Mouse (Mus musculus): Measurements from ENCODE around the gene Upf3b.
"Not testable (repeated sequence)": the region's sequence is repeated elsewhere in the genome, so short reads cannot be mapped to it uniquely, and the experiment has no call there.

Upf3b gene

GRCm38 (mm10) chrX:37110193-37110880 lies at the start of gene Upf3b:
TSS of gene Upf3b (minus strand) at chrX:37110322.
- DNase-seq (ENCODE audit: low read depth, low spot score): peak; percentile 96

GRCm38 (mm10) chrX:37157839-37158238 lies 47.7 kb upstream of the Upf3b start:
- DNase-seq (ENCODE audit: low read depth, low spot score): no peak

- no peak for DNase-seq (ENCODE audit: low read depth, low spot score)
These were observed 34.8 kb upstream of the Upf3b start for GRCm38 (mm10) chrX:37144954-37145353.

GRCm38 (mm10) chrX:37144498-37144897 lies 34.4 kb upstream of the Upf3b start:
- DNase-seq (ENCODE audit: low read depth, low spot score): not testable (repeated sequence)

GRCm38 (mm10) chrX:37141732-37142131 lies 31.6 kb upstream of the Upf3b start:
- no peak for DNase-seq (ENCODE audit: low read depth, low spot score)

- DNase-seq (ENCODE audit: low read depth, low spot score): peak; percentile 84
These were observed 16.7 kb upstream of the Upf3b start, which contains the start of gene Nkap for GRCm38 (mm10) chrX:37126671-37127358. TSS of gene Nkap (plus strand) at chrX:37126795.

- DNase-seq (ENCODE audit: low read depth, low spot score): no peak
These were observed 15.4 kb upstream of the Upf3b start for GRCm38 (mm10) chrX:37125511-37125910.

- no peak for DNase-seq (ENCODE audit: low read depth, low spot score)
These were observed 10.1 kb upstream of the Upf3b start for GRCm38 (mm10) chrX:37120212-37120611.

GRCm38 (mm10) chrX:37119585-37119984 lies 9.5 kb upstream of the Upf3b start:
- no peak for DNase-seq (ENCODE audit: low read depth, low spot score)

- DNase-seq (ENCODE audit: low read depth, low spot score): no peak
These were observed 7.0 kb upstream of the Upf3b start for GRCm38 (mm10) chrX:37117085-37117484.

GRCm38 (mm10) chrX:37110881-37111193 lies 715 bp upstream of the Upf3b start:
- DNase-seq (ENCODE audit: low read depth, low spot score): no peak

- DNase-seq (ENCODE audit: low read depth, low spot score): no peak
These were observed 463 bp downstream of the Upf3b start for GRCm38 (mm10) chrX:37109526-37110192.

GRCm38 (mm10) chrX:37103826-37104225 lies 6.3 kb downstream of the Upf3b start:
- no peak for DNase-seq (ENCODE audit: low read depth, low spot score)

GRCm38 (mm10) chrX:37098681-37099080 lies 11.4 kb downstream of the Upf3b start:
- DNase-seq (ENCODE audit: low read depth, low spot score): no peak

- no peak for DNase-seq (ENCODE audit: low read depth, low spot score)
These were observed 14.9 kb downstream of the Upf3b start for GRCm38 (mm10) chrX:37095106-37095768.

GRCm38 (mm10) chrX:37091457-37091856 lies 18.7 kb downstream of the Upf3b start:
- no peak for DNase-seq (ENCODE audit: low read depth, low spot score)

GRCm38 (mm10) chrX:37088778-37089177 lies 21.3 kb downstream of the Upf3b start:
- no peak for DNase-seq (ENCODE audit: low read depth, low spot score)

- DNase-seq (ENCODE audit: low read depth, low spot score): no peak
These were observed 24.5 kb downstream of the Upf3b start for GRCm38 (mm10) chrX:37085665-37086064.

GRCm38 (mm10) chrX:37084927-37085660 lies 25.0 kb downstream of the Upf3b start, which contains the start of gene Rpl39:
TSS of gene Rpl39 (minus strand) at chrX:37085402.
- DNase-seq (ENCODE audit: low read depth, low spot score): peak; percentile 81

GRCm38 (mm10) chrX:37084318-37084926 lies 25.7 kb downstream of the Upf3b start:
- peak; percentile 35 for DNase-seq (ENCODE audit: low read depth, low spot score)

GRCm38 (mm10) chrX:37081194-37081593 lies 28.9 kb downstream of the Upf3b start:
- no peak for DNase-seq (ENCODE audit: low read depth, low spot score)

All from telencephalon, adult 2 months (tissue).